Mouse (Mus musculus): ENCODE measurements around the gene Gm20388. TPM values are rescaled to one million over a fixed set of nuclear protein-coding genes. Genes with fewer than 3 reads are reported as not detected.
A peak's percentile ranks its signal among the peaks of the same experiment; 100 is the strongest.

Gene Gm20388
- polyA plus RNA-seq, 1 experiment from 2014 or later: 8.3 TPM

- Histone ChIP-seq H3K9ac (ENCODE audit: low read length) (peak within 1 kb of the TSS; percentile 58), H3K4me3 (ENCODE audit: low read depth, low read length) (peak within 1 kb of the TSS; percentile 66), H3K27ac (ENCODE audit: low read depth) (peak within 1 kb of the TSS; percentile 72), H3K36me3 (ENCODE audit: control insufficient read depth, insufficient read depth, low read length) (no peaks in the 10 kb centered on the region), H3K27me3 (replicated peaks; ENCODE audit: control insufficient read depth, insufficient read depth, low read length) (peaks cover 24% of the 10 kb centered on the region), H3K4me2 (ENCODE audit: low read length) (peak within 1 kb of the TSS; percentile 91), H3K9me3 (ENCODE audit: control insufficient read depth, low read length) (no peaks in the 10 kb centered on the region), H3K4me1 (replicated peaks; ENCODE audit: control insufficient read depth, insufficient read depth, low read length) (peaks cover 11% of the 10 kb centered on the region)
- DNase-seq (ENCODE audit: low spot score) (peak; percentile 100), ATAC-seq (replicated peaks; ENCODE audit: low FRiP score, low TSS enrichment, low read depth) (peak; percentile 96)
- WGBS: under 1% methylated on average over 60 of the region's 61 CpGs
Measured at GRCm38 (mm10) chr8:120113758-120114255, 203.2 kb downstream of the Gm20388 start, which contains the start of gene 6430548M08Rik. Gene 6430548M08Rik, plus strand, starts transcription at chr8:120114152.

GRCm38 (mm10) chr8:120114315-120114841, 203.7 kb downstream of the Gm20388 start:
- H3K9ac ChIP-seq (ENCODE audit: low read length): peak overlapping the region; percentile 58
- ATAC-seq (replicated peaks; ENCODE audit: low FRiP score, low TSS enrichment, low read depth) (peak; percentile 69), DNase-seq (ENCODE audit: low spot score) (no peak)
- H3K27me3 ChIP-seq (replicated peaks; ENCODE audit: control insufficient read depth, insufficient read depth, low read length): peaks cover 24% of the 10 kb centered on the region
- no peak overlapping the region for H3K27ac ChIP-seq (ENCODE audit: low read depth)
- 2% methylated on average over 46 of the region's 46 CpGs for WGBS
- H3K4me1 ChIP-seq (replicated peaks; ENCODE audit: control insufficient read depth, insufficient read depth, low read length): peaks cover 17% of the 10 kb centered on the region
- no peaks in the 10 kb centered on the region for H3K36me3 ChIP-seq (ENCODE audit: control insufficient read depth, insufficient read depth, low read length)
- H3K4me3 ChIP-seq (ENCODE audit: low read depth, low read length): peak overlapping the region; percentile 66
- H3K9me3 ChIP-seq (ENCODE audit: control insufficient read depth, low read length): no peaks in the 10 kb centered on the region
- H3K4me2 ChIP-seq (ENCODE audit: low read length): peak overlapping the region; percentile 91

GRCm38 (mm10) chr8:120116600-120116999, 206.0 kb downstream of the Gm20388 start:
- Histone ChIP-seq H3K4me1 (replicated peaks; ENCODE audit: control insufficient read depth, insufficient read depth, low read length) (peaks cover 21% of the 10 kb centered on the region), H3K9ac (ENCODE audit: low read length) (no peak overlapping the region), H3K27me3 (replicated peaks; ENCODE audit: control insufficient read depth, insufficient read depth, low read length) (peaks cover 24% of the 10 kb centered on the region), H3K27ac (ENCODE audit: low read depth) (no peak overlapping the region), H3K4me2 (ENCODE audit: low read length) (no peak overlapping the region), H3K4me3 (ENCODE audit: low read depth, low read length) (no peak overlapping the region), H3K36me3 (ENCODE audit: control insufficient read depth, insufficient read depth, low read length) (no peaks in the 10 kb centered on the region), H3K9me3 (ENCODE audit: control insufficient read depth, low read length) (no peaks in the 10 kb centered on the region)
- DNase-seq (ENCODE audit: low spot score) (no peak), ATAC-seq (replicated peaks; ENCODE audit: low FRiP score, low TSS enrichment, low read depth) (no peak)
- 79% methylated on average over 7 of the region's 7 CpGs for WGBS

GRCm38 (mm10) chr8:120118162-120118561, 207.5 kb downstream of the Gm20388 start:
- no peak for ATAC-seq (replicated peaks; ENCODE audit: low FRiP score, low TSS enrichment, low read depth)
- H3K9ac ChIP-seq (ENCODE audit: low read length): no peak overlapping the region
- no peak overlapping the region for H3K4me3 ChIP-seq (ENCODE audit: low read depth, low read length)
- H3K27ac ChIP-seq (ENCODE audit: low read depth): no peak overlapping the region
- no peaks in the 10 kb centered on the region for H3K36me3 ChIP-seq (ENCODE audit: control insufficient read depth, insufficient read depth, low read length)
- H3K4me1 ChIP-seq (replicated peaks; ENCODE audit: control insufficient read depth, insufficient read depth, low read length): peaks cover 16% of the 10 kb centered on the region
- DNase-seq (ENCODE audit: low spot score): no peak
- no peaks in the 10 kb centered on the region for H3K9me3 ChIP-seq (ENCODE audit: control insufficient read depth, low read length)
- WGBS: 79% methylated on average over 9 of the region's 9 CpGs
- H3K27me3 ChIP-seq (replicated peaks; ENCODE audit: control insufficient read depth, insufficient read depth, low read length): peaks cover 24% of the 10 kb centered on the region
- H3K4me2 ChIP-seq (ENCODE audit: low read length): no peak overlapping the region

- DNase-seq (ENCODE audit: low spot score) (no peak), ATAC-seq (replicated peaks; ENCODE audit: low FRiP score, low TSS enrichment, low read depth) (no peak)
- Histone ChIP-seq H3K4me2 (ENCODE audit: low read length) (no peak overlapping the region), H3K9me3 (ENCODE audit: control insufficient read depth, low read length) (no peaks in the 10 kb centered on the region), H3K27me3 (replicated peaks; ENCODE audit: control insufficient read depth, insufficient read depth, low read length) (peaks cover 24% of the 10 kb centered on the region), H3K4me1 (replicated peaks; ENCODE audit: control insufficient read depth, insufficient read depth, low read length) (peaks cover 17% of the 10 kb centered on the region), H3K9ac (ENCODE audit: low read length) (no peak overlapping the region), H3K4me3 (ENCODE audit: low read depth, low read length) (no peak overlapping the region), H3K36me3 (ENCODE audit: control insufficient read depth, insufficient read depth, low read length) (no peaks in the 10 kb centered on the region), H3K27ac (ENCODE audit: low read depth) (no peak overlapping the region)
- 76% methylated on average over 5 of the region's 5 CpGs for WGBS
Measured at GRCm38 (mm10) chr8:120118847-120119246, 208.2 kb downstream of the Gm20388 start.

- Histone ChIP-seq H3K27ac (ENCODE audit: low read depth) (no peak overlapping the region), H3K9me3 (ENCODE audit: control insufficient read depth, low read length) (no peaks in the 10 kb centered on the region), H3K36me3 (ENCODE audit: control insufficient read depth, insufficient read depth, low read length) (no peaks in the 10 kb centered on the region), H3K4me2 (ENCODE audit: low read length) (no peak overlapping the region), H3K4me1 (replicated peaks; ENCODE audit: control insufficient read depth, insufficient read depth, low read length) (peaks cover 22% of the 10 kb centered on the region), H3K4me3 (ENCODE audit: low read depth, low read length) (no peak overlapping the region), H3K27me3 (replicated peaks; ENCODE audit: control insufficient read depth, insufficient read depth, low read length) (peaks cover 22% of the 10 kb centered on the region), H3K9ac (ENCODE audit: low read length) (no peak overlapping the region)
- DNase-seq (ENCODE audit: low spot score) (no peak), ATAC-seq (replicated peaks; ENCODE audit: low FRiP score, low TSS enrichment, low read depth) (no peak)
- WGBS: 63% methylated on average over 3 of the region's 3 CpGs
Measured at GRCm38 (mm10) chr8:120119429-120119828, 208.8 kb downstream of the Gm20388 start.

- no peak for DNase-seq (ENCODE audit: low spot score)
- no peak overlapping the region for H3K27ac ChIP-seq (ENCODE audit: low read depth)
- peaks cover 17% of the 10 kb centered on the region for H3K27me3 ChIP-seq (replicated peaks; ENCODE audit: control insufficient read depth, insufficient read depth, low read length)
- no peak overlapping the region for H3K4me2 ChIP-seq (ENCODE audit: low read length)
- no peak overlapping the region for H3K4me3 ChIP-seq (ENCODE audit: low read depth, low read length)
- no peaks in the 10 kb centered on the region for H3K9me3 ChIP-seq (ENCODE audit: control insufficient read depth, low read length)
- WGBS: 80% methylated on average over 6 of the region's 6 CpGs
- peaks cover 24% of the 10 kb centered on the region for H3K4me1 ChIP-seq (replicated peaks; ENCODE audit: control insufficient read depth, insufficient read depth, low read length)
- H3K9ac ChIP-seq (ENCODE audit: low read length): no peak overlapping the region
- no peak for ATAC-seq (replicated peaks; ENCODE audit: low FRiP score, low TSS enrichment, low read depth)
- no peaks in the 10 kb centered on the region for H3K36me3 ChIP-seq (ENCODE audit: control insufficient read depth, insufficient read depth, low read length)
Measured at GRCm38 (mm10) chr8:120119931-120120330, 209.3 kb downstream of the Gm20388 start.

- 47% methylated on average over 5 of the region's 5 CpGs for WGBS
- Histone ChIP-seq H3K4me2 (ENCODE audit: low read length) (no peak overlapping the region), H3K27me3 (replicated peaks; ENCODE audit: control insufficient read depth, insufficient read depth, low read length) (peaks cover 7% of the 10 kb centered on the region), H3K9ac (ENCODE audit: low read length) (no peak overlapping the region), H3K4me3 (ENCODE audit: low read depth, low read length) (no peak overlapping the region), H3K36me3 (ENCODE audit: control insufficient read depth, insufficient read depth, low read length) (no peaks in the 10 kb centered on the region), H3K4me1 (replicated peaks; ENCODE audit: control insufficient read depth, insufficient read depth, low read length) (peaks cover 31% of the 10 kb centered on the region), H3K9me3 (ENCODE audit: control insufficient read depth, low read length) (no peaks in the 10 kb centered on the region), H3K27ac (ENCODE audit: low read depth) (no peak overlapping the region)
- no peak for DNase-seq (ENCODE audit: low spot score)
- no peak for ATAC-seq (replicated peaks; ENCODE audit: low FRiP score, low TSS enrichment, low read depth)
Measured at GRCm38 (mm10) chr8:120120951-120121350, 210.3 kb downstream of the Gm20388 start.

GRCm38 (mm10) chr8:120124261-120124660, 213.6 kb downstream of the Gm20388 start:
- 14% methylated on average over 6 of the region's 6 CpGs for WGBS
- Histone ChIP-seq H3K27ac (ENCODE audit: low read depth) (peak overlapping the region; percentile 38; the same call in 1 of the 2 replicates), H3K9me3 (ENCODE audit: control insufficient read depth, low read length) (no peaks in the 10 kb centered on the region), H3K27me3 (replicated peaks; ENCODE audit: control insufficient read depth, insufficient read depth, low read length) (no peaks in the 10 kb centered on the region), H3K4me2 (ENCODE audit: low read length) (no peak overlapping the region; the same call in 1 of the 2 replicates), H3K4me3 (ENCODE audit: low read depth, low read length) (no peak overlapping the region), H3K4me1 (replicated peaks; ENCODE audit: control insufficient read depth, insufficient read depth, low read length) (peaks cover 40% of the 10 kb centered on the region), H3K9ac (ENCODE audit: low read length) (no peak overlapping the region), H3K36me3 (ENCODE audit: control insufficient read depth, insufficient read depth, low read length) (no peaks in the 10 kb centered on the region)
- DNase-seq (ENCODE audit: low spot score) (peak; percentile 55), ATAC-seq (replicated peaks; ENCODE audit: low FRiP score, low TSS enrichment, low read depth) (no peak)
